Mouse (Mus musculus) forelimb bud, embryonic 11.5 days (tissue): ENCODE data around the gene Mmp28.
A peak's percentile ranks its signal among the peaks of the same experiment; 100 is the strongest.

Experiments used
- DNase-seq: peaks from one replicate; pipeline ENCODE4 v3.0.0-alpha.2; 2012; ENCODE audit warnings: low read depth, low spot score

The Mmp28 gene

DNA sequence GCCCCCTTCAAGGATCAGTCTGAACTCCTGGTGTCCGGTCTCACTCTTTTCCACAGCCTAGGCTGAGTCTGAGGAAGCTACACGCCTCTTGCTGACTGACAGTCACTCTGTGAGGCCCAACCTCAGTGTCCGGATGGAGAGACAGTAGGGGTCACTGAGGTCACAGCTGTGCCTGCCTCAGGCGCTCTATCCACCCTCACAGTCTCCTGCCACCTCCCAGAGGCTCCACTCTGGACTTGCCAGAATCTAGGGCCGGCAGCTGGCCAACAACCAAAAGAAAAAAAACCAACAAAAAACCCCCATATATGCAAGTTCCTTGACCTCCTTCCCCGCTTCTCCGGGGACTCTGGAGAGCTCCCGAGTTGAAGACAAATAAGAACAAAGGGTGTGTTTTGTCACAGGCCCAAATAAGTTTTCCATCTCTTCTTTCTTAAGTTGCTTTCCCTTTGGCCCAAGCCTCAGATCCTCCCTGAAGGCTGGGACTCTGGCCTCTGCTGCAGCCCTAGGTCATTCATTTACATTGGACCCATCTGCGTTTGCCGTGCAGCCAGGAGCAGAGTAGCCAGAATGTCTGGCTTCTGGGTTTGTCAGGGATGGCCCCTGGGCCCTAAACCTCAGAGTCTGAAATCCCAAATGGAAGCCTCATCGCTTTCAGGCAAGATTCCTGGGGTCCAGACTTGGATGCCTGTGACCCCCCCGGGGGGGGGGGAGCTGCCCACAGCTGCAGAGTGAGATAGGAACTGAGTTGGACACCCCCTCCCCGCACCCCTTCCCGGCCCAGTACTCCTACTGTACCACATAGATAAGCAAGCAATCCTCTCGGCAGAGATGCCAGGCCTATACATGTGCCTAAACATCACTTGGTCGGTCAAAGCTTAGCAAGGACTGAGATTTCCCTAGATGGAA, 14.6 kb downstream of the Mmp28 start:
- DNase-seq, result no peak

DNA sequence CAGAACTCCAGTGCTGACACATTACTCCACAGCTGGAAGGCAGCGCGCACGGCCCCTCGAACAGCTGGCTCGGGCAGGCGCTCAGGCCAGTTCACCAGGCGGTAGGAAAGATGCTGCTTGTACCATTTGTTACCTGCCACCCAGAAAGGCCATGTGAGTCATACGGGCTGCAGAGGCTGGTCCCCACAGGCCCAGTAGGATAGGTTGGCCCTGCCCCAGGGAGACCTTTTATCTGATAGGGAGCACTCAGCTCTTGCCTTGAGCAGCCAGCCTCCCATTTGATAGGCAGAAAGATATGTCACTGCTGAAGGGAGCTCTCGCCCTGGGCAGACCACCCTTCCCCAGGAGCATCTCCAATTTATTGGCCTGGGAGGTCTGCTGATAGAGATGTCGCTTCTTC, 15.3 kb downstream of the Mmp28 start:
- no peak for DNase-seq

DNA sequence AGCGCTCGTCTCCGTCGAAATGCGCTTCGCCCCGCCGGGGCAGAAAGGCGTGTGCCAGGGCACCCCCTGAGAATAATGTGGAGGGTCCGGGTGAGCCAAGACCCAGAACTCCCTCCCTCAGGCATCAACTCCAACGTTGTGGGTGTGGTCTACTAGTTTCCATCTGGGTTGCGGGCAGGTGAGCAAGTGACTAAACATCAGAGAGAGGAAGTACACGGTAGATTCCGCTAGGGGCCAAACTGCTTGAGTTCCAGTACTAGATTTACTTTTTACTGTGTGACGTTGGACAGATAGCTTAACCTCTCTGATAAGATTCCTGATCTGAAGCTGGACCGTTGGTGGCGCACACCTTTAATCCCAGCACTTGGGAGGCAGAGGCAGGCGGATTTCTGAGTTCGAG, 17.9 kb downstream of the Mmp28 start:
- no peak for DNase-seq

DNA sequence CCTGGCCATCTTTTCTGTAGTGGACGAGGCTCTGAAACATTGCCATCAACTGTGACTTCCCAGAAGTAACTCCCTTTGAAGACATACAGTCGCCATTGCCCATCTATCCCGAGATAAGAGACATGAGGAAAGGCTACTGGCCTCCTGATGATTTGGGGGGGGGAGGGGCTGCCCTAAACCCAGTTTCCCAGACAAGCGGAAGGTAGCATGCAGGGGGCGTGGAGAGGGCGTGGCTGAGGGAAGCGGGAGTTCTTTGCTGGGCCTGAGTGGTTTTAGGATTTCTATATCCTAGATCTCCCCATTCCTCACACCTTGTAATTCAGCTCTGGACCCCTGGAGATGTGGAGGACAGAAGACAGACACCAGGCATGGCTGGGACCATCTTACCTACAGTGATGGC, 19.0 kb downstream of the Mmp28 start:
- no peak for DNase-seq

DNA sequence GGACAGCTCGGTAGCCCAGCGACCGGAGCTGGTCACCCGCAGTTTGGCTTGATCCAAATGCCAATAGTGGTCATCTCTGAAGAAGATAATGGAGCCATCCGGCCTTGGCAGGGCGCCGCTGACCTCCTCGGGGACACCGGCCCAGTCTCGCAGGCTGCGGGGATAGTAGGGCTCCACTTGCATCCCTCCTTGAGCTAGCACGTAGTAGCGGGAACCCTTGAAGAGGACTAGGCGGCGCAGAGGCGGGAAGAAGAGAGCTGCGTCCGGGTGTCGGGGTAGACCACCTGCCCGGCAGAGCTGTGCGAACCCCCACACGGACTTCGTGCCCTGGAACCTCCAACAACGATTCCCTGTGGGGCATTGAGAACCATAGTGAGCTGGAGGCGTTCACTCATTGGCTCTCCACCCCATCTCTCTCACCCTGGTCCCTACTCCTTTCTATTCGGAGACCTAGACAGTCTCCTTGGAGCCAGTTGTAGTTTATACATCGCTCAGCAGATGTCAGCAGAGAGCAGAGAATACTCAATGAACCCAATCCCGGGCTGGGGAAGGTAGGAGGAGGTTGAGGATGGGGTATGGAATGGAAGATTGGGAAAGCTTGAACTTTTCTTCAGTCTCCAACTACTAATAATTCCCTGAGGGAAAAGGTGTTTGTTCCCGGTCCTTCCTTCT, 20.1 kb downstream of the Mmp28 start:
- DNase-seq, result peak; percentile 83

DNA sequence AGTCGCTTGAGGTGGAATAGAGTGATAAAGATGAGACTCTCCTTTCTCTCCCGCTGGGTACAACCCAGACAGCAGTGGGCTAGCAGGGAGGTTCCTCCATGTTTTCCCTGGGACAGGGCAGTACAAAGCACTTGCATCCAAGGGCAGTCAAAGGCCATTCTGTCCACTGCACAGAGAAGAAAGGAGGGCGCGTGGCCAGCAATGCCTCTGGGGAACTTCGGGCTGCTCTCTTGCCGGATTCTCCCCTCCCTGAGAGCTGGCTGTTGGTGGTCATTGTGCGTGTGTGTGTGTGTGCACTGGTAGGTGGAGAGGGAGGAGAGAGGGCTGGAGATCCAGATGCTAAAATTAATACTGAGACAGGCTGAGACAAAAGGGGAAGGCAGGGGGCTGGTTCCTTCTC, 21.6 kb downstream of the Mmp28 start:
- no peak for DNase-seq

DNA sequence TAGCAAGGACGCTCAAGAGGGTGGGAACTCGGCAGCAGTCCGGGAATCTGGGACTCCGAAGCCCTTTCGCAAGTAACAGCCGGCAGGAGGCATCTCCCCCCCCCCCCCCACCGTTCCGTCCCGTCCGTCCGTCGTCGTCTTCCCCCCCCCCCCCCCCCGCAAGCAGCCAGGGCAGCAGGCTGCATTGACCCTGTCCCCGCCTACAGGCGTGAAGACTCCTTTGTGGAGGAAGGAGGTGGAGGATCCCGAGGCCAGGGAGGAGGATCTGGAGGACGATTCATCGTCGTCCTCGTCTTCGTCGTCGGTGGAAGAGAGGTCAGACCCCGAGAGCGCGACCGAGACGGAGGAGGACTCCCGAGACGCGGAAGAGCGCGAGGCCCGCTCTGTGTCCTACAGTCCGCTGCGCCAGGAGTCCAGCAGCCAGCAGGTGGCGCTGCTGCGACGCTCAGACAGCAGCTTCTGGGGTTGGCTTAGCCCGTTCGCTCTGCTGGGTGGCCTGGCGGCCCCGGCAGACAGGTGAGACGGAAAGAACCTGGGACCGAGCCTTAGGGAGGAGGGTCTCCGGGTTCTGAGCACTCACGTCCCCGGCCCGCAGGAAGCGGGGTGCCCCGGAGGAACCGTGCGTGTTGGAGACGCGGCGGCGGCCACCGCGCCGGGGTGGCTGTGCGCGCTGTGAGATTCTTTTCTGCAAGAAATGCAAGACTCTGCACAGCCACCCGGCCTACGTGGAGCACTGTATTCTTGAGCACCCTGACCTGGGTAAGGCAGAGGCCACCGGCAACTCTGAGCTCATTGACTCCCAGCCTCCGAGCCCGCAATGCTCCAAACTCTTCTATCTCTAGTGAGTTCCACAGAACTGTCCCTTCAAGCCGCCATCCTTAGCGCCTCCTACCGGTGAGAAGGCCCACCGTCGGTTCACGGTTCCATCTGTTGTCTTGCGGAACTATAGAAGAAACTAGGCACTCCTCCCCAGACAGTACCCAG, 22.5 kb downstream of the Mmp28 start:
- peak; percentile 96 for DNase-seq

DNA sequence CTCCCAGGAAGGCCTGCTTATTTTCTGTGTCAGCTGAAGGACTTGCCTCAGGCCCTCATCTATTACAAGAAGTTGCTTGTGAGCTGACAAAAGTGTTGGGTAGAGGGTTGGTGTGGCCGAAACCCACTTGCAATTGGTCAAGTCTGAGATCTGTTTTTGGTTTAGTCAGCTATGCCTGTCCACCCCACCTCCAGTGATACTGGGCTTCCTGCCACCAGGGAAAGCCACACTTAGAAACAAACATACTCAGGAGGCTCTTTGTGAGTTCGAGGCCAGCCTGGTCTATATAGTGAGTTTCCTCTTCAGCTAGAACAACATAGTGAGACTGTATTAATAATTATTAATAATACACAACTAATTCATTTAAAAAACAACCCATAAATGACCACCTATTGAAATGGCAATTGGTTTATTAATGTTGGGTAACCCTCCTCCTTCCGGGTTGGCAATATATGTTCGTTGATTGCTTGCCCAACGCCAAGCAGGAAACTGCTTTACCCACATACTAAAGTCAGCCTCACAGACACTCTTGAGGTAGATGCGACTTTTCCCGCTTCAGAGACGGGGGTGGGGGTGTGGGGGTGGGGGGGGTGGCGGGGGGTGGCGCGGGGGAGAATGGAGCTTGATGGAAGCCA, 23.3 kb downstream of the Mmp28 start:
- DNase-seq, result no peak

DNA sequence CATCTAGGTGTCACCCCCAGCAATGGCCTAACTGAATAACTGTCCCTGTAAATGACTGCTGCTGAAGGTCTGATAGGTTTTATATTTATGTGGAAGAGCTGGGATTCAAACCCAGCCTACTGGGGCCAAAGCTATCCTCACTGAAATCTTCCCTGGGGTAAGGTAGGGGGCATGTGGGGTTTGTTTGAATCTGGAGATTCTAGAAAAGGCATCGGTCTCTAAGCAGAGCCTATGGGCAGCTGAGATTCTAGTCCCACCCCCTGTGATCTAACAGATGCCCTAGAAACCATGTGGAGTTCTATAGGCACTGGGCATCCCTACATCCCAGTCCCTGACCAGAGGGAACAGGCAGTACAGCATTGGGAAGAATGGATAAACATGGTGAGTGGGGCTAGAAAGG, 25.5 kb downstream of the Mmp28 start, which contains the start of gene 1700020L24Rik:
Gene 1700020L24Rik (plus strand): TSS at position 301 of the 400 bp plus-strand sequence.
- no peak for DNase-seq

DNA sequence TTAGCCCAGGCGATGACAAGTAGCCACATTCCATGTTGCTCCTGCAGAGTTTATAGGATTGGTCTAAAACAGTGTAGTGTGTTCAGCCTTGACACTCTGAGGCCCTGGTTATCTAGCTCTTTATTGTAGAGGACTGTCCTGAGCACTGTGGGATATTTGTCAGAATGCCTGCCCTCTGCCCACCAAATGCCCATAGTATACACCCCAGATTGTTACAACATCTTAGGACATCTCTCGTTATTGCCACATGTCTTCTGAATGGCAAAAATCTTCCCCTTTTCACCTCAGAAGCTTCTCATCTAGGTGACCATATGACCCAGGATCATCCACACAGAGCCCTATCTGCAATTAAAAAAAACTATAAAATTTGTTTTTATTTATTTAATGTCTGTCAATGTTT, 30.3 kb downstream of the Mmp28 start:
- DNase-seq, result no peak

DNA sequence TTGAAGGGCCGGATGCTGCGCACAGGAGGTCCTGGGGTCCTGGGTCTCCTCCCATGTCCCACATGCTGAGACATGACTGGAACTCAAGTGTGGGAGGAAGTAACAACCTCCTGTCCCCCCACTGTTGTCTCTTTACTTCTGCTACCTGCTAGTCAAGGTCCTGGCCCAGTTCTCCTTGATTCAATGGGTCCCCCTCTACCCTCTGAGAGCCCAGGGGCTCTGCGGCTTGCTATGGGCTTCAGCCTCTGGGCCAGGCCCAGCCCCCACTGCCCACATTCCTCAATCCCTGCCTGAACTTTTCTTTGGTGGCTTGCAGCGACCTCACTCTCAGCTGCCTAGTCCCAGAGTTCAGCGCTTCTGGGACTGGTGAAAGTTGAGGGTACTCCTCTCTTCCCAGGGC, 33.5 kb downstream of the Mmp28 start, which contains the start of gene Gas2l2:
Gene Gas2l2 (minus strand): TSS at position 101 of the 400 bp plus-strand sequence.
- DNase-seq, result no peak

DNA sequence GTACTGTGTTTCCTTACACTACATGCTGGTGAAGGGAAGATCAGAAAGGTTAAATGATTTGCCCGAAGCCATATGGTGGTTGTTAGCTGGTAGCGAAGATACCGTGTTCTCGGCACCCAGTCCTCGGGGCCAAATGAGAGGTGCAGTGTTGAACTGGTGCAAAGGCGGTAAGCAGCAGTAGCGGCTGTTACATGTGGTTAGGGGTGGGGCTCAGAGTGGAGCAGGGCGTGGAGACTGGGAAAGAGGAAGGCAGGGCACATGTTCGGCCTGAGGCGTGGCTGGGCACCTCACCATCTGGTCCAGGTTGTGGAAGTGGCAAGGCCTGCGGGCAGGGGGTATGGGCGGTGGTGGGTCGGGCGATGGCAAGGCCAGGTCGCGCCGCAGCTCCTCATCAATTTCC, 35.9 kb downstream of the Mmp28 start:
- no peak for DNase-seq

DNA sequence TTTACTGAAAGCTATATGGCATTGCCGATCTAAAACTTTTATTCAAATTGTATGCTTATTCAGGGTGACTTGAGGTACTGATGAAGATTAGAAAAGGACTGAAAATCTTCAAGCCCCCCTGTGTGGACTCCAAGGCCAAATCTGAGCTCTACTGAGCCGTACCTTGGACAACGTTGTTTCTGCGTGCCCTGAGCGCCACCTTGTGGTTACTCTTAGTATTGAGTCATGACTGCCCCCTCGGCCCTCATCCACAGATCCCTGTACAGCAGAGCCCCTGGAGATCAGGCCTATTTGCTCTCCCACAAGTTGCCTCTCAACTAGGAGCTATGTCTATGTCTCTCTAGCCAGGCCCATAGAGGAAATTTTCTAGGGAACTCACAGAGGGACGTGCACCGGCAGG, 38.2 kb downstream of the Mmp28 start:
- peak; percentile 78 for DNase-seq

DNA sequence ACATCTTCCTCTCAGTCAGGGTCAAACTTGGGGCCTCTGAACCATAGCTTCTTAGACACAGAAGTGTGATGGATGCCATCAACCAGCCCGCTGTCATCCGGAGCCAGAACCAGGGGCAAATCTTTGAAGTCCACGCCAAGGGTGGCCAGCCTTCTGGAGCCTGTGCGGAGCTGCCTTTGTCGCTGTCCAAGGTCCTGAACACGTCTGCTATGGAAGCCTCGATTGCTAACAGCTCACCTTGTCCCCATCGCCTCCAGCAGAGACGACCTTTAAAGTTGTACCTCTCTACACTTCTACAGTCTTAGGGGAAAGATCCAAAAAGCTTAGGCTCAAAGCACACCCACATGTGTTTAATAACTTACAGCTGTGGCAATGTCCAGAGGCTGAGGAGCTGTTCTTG, 41.6 kb downstream of the Mmp28 start:
- peak; percentile 83 for DNase-seq

DNA sequence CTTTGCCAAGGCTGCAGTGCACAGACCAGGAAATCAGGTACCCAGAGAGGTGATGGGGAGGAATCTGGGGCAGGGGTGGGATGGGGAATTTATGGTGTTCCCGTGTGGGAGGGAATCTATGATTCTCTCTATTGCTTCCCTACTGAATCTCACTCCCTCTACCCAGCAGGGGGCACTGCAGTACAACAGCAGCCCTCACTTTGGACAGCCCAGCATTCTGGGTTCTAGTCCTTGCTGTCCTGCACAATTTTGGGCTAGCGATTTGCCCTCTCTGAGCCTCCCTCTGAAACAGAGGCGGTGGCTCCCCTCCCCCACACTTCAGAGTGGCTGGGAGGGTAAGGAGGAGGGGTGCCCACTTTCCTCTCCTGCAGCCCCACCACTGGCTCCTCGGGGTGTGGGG, 42.5 kb downstream of the Mmp28 start:
- DNase-seq, result no peak

DNA sequence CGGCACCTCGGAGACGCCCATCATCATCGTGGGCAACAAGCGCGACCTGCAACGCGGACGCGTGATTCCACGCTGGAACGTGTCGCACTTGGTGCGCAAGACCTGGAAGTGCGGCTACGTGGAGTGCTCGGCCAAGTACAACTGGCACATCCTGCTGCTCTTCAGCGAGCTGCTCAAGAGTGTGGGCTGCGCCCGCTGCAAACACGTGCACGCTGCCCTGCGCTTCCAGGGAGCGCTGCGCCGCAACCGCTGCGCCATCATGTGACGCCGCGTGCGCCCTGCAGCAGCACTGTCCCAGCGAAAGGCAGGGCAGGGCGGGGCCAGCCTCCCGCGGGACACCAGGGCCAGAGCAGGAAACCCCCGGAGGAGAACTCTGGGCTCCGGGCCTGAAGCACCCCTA, 44.3 kb downstream of the Mmp28 start:
- no peak for DNase-seq

DNA sequence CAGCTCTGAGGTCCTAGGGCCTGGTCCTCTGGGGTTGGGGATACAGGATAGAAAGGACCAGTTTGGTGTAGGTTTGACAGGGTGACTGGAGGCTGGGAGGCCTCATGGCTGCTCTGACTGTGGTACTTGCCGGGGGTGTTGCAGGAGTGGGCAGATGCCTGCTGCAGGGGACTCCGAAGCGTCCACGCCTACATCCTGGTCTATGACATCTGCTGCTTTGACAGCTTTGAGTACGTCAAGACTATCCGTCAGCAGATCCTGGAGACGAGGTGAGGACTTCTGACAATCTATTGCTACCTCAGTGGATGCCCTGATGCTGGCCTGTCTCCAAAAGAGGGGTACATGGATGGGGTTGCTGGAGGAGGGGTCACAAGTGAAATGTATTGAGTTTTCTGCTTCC, 45.2 kb downstream of the Mmp28 start:
- no peak for DNase-seq

DNA sequence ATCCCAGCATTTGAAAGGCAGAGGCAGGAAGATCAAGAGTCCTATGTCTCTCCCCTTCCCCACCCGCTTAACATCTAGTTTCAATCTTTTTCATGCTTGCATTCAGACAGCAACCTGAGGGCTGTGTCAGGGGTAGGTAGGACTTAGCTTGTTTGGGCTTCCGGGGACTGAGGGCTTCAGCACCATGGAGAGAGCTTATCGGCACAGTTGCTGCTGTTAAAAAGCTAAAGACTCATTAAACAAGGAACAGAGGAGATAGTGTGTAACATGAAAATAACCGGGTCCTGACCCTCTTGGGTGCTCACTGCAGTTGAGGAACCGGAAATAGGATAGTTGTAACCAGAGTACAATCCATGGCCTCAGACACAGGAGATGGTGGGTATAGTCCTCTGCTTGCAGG, 45.8 kb downstream of the Mmp28 start:
- DNase-seq, result peak; percentile 86

DNA sequence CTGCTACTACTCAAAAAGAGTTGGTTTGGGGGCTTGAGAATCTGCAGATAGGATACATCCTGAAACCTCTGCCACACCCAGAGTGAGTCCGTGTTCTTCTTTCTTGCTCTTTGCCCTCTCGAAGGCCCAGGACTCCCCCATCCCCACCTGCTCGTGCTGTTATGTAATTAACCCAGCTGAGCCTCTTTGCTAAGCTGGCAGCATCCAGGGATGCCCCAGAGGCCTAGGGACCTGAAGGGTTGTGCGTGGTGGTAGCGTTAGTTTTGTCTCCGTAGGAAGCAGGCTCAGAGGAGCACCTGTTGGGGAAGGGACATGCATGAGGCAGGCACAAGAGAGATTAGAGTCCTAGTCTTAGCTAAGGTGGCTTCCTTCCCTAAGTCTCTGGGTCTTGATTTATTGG, 52.4 kb downstream of the Mmp28 start:
- no peak for DNase-seq

DNA sequence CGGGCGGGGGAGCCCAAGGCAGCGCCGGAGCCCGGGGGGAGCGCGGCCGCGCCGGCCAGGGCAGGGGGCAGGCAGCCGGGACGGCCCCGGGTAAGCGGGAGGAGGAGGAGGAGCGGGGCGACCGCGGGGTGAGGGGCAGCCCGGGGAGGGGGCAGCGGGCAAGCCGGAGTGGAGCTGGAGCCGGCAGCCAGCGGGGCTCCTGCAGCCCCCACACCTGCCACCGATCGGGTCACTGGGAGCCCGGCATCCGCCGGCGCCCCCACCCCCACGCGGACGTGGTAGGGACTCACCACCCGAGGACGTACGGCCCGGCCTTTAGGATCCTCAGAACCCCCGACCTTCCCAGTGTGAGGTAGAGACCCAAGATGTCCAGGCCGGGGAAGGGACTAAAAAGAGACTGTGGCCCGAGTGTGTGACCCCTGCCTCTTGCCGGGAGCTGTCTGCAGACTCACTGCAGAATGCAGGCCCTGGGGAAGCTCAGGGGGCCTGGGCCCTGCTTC, 53.0 kb downstream of the Mmp28 start:
- DNase-seq, result no peak
